In genomic region chr4:124801552-124802308, GRCm38 (mm10) we compare ENCODE assay signal across 8 mouse cellular contexts. TPM values are rescaled to one million over a fixed set of nuclear protein-coding genes. Genes with fewer than 3 reads are reported as not detected.
DNase-seq lines count a peak whose midpoint lies in the region; ATAC-seq and TF ChIP-seq lines count a peak whose summit lies in the region.

TSS of gene Mtf1 (plus strand) at chr4:124802104.

- peak; percentile 83 for ATAC-seq in hindbrain, embryonic 11.5 days (ENCODE audit: low FRiP score)
- peak; percentile 83 for ATAC-seq in lung, embryonic 16.5 days (ENCODE audit: low read depth)

- no peak for TF ChIP-seq POLR2A in thymus, adult 2 months (IDR thresholded peaks at IDR 0.05; ENCODE audit: control insufficient read depth, extremely low read depth, insufficient read depth, low read length, poor library complexity)

- peaks cover 3% of the 10 kb centered on the region; the same call in 1 of the 2 replicates for H3K36me3 ChIP-seq in hindbrain, embryonic 11.5 days (ENCODE audit: control insufficient read depth, insufficient read depth, low read length)
- peaks cover 13% of the 10 kb centered on the region for H3K36me3 ChIP-seq in lung, embryonic 16.5 days (ENCODE audit: control insufficient read depth, insufficient read depth, low read length)
- H3K36me3 ChIP-seq in thymus, adult 2 months (ENCODE audit: control insufficient read depth, insufficient read depth, low read length), result peaks cover 18% of the 10 kb centered on the region

- peak within 1 kb of the TSS; percentile 95 for H3K27ac ChIP-seq in hindbrain, embryonic 11.5 days (ENCODE audit: low read depth, low read length)
- peak within 1 kb of the TSS; percentile 98 for H3K27ac ChIP-seq in lung, embryonic 16.5 days (ENCODE audit: low read length)
- H3K27ac ChIP-seq in thymus, adult 2 months (ENCODE audit: control insufficient read depth, insufficient read depth, low read length), result peak within 1 kb of the TSS; percentile 60

- H3K9ac ChIP-seq in hindbrain, embryonic 11.5 days (ENCODE audit: low read depth, low read length), result peak within 1 kb of the TSS; percentile 89
- H3K9ac ChIP-seq in lung, embryonic 16.5 days (ENCODE audit: low read length), result peak within 1 kb of the TSS; percentile 92

- H3K4me1 ChIP-seq in hindbrain, embryonic 11.5 days (replicated peaks; ENCODE audit: control insufficient read depth, insufficient read depth, low read length), result peaks cover 6% of the 10 kb centered on the region
- peaks cover 10% of the 10 kb centered on the region for H3K4me1 ChIP-seq in lung, embryonic 16.5 days (replicated peaks; ENCODE audit: control insufficient read depth, insufficient read depth, low read length)
- peaks cover 7% of the 10 kb centered on the region for H3K4me1 ChIP-seq in thymus, adult 2 months (replicated peaks; ENCODE audit: control insufficient read depth, insufficient read depth, low read length)

- TF ChIP-seq CTCF in thymus, adult 2 months (IDR thresholded peaks at IDR 0.05; ENCODE audit: borderline replicate concordance, control insufficient read depth, extremely low read depth, insufficient read depth, low read length, poor library complexity), result peak; percentile 88

- no peaks in the 10 kb centered on the region for H3K27me3 ChIP-seq in hindbrain, embryonic 11.5 days (ENCODE audit: control insufficient read depth, insufficient read depth, low read length)
- no peaks in the 10 kb centered on the region for H3K27me3 ChIP-seq in lung, embryonic 16.5 days (ENCODE audit: control insufficient read depth, insufficient read depth, low read depth, low read length)
- H3K27me3 ChIP-seq in thymus, adult 2 months (ENCODE audit: control insufficient read depth, insufficient read depth, low read length), result no peaks in the 10 kb centered on the region

- no peaks in the 10 kb centered on the region for H3K9me3 ChIP-seq in hindbrain, embryonic 11.5 days (ENCODE audit: control insufficient read depth, low read length)
- H3K9me3 ChIP-seq in lung, embryonic 16.5 days (ENCODE audit: control insufficient read depth, low read length), result no peaks in the 10 kb centered on the region

- peak within 1 kb of the TSS; percentile 78 for H3K4me2 ChIP-seq in hindbrain, embryonic 11.5 days (replicated peaks; ENCODE audit: low read depth, low read length)
- peak within 1 kb of the TSS; percentile 80 for H3K4me2 ChIP-seq in lung, embryonic 16.5 days (ENCODE audit: low read depth, low read length)

- H3K4me3 ChIP-seq in hindbrain, embryonic 11.5 days (ENCODE audit: low read depth, low read length), result peak within 1 kb of the TSS; percentile 77
- H3K4me3 ChIP-seq in lung, embryonic 16.5 days (ENCODE audit: low read length), result peak within 1 kb of the TSS; percentile 90
- H3K4me3 ChIP-seq in thymus, adult 2 months (ENCODE audit: control insufficient read depth, insufficient read depth, low read length), result peak within 1 kb of the TSS; percentile 58

- peak; percentile 97 for DNase-seq in NIH3T3 (ENCODE audit: low read depth)
- DNase-seq in cerebellum, adult 9-11 months, result peak; percentile 88
- peak; percentile 70 to 94 for DNase-seq in frontal cortex, adult 2 months (ENCODE audit: extremely low spot score in 1 of 2, low spot score in 1 of 2)
- peak; percentile 96 for DNase-seq in hindbrain, embryonic 11.5 days (ENCODE audit: low spot score)
- peak; percentile 88 for DNase-seq in layer of hippocampus, adult 9-11 months
- DNase-seq in ovary, adult 18-20 months (ENCODE audit: low spot score), result peak; percentile 68
- DNase-seq in thymus, adult 2 months, result peak; percentile 86

- 4% methylated on average over 21 of the region's 21 CpGs for WGBS in hindbrain, embryonic 11.5 days
- 4% methylated on average over 21 of the region's 21 CpGs for WGBS in lung, embryonic 16.5 days
- 5% methylated on average over 21 of the region's 21 CpGs for WGBS in thymus, adult 2 months

RNA-seq across cellular contexts. Expression of gene Mtf1, which starts in this region (rescaled TPM):
- 12.9 and 13.2 TPM in 2 replicates for polyA plus RNA-seq in frontal cortex, adult 2 months (2012; rRNA removed)
- polyA plus RNA-seq in hindbrain, embryonic 11.5 days (2014; fragmentation: Nextera tagmentation; extraction: Ambion mirVana), result 15.1 and 15.9 TPM in 2 replicates
- 12.6 and 12.8 TPM in 2 replicates for polyA plus RNA-seq in lung, embryonic 16.5 days (2015; fragmentation: Nextera tagmentation; extraction: Ambion mirVana)
- 9.9 and 10.4 TPM in 2 replicates for polyA plus RNA-seq in thymus, adult 2 months (2012; rRNA removed)

Comparison
In these comparisons a context has a peak if more than half of its experiments do, and no peak if none do; other contexts are left out.
1. Peak in every context shown above with its lines: DNase-seq, ATAC-seq, H3K4me3 ChIP-seq and H3K27ac ChIP-seq.